Mouse (Mus musculus) neural tube, embryonic 11.5 days (tissue): ENCODE data around the gene Lrrc3. TPM values are rescaled to one million over a fixed set of nuclear protein-coding genes. Genes with fewer than 3 reads are reported as not detected.

Experiments
- ATAC-seq: fragments of 200-750 bp; cut with Nextera tagmentation; 2 replicates; pipeline ENCODE4 v1.8.0; 2017; ENCODE audit warnings: moderate number of reproducible peaks, mild to moderate bottlenecking, moderate TSS enrichment, moderate library complexity; ENCODE audit not compliant: insufficient read depth, low FRiP score, low TSS enrichment
- DNase-seq: peaks from one replicate; pipeline ENCODE4 v3.0.0-alpha.2; 2015; ENCODE audit warnings: low spot score
- H3K27ac ChIP-seq: fragments of 300-500 bp; sonication (generic); 2 replicates; pipeline ENCODE4 v1.5.1; 2014; ENCODE audit warnings: low read depth, mild to moderate bottlenecking, low read length
- H3K27me3 ChIP-seq: fragments of 300-500 bp; sonication (generic); 2 replicates; pipeline ENCODE4 v1.6.1; 2014; ENCODE audit warnings: mild to moderate bottlenecking, low read length, mixed read lengths; ENCODE audit not compliant: control insufficient read depth, insufficient read depth
- H3K36me3 ChIP-seq: fragments of 300-500 bp; sonication (generic); 2 replicates; pipeline ENCODE4 v1.6.1; 2014; ENCODE audit warnings: mild to moderate bottlenecking, low read length, moderate library complexity, mixed read lengths; ENCODE audit not compliant: control insufficient read depth, insufficient read depth
- H3K4me1 ChIP-seq: fragments of 300-500 bp; sonication (generic); 2 replicates; pipeline ENCODE4 v1.6.1; 2014; ENCODE audit warnings: low read length, mixed read lengths; ENCODE audit not compliant: control insufficient read depth, insufficient read depth
- H3K4me2 ChIP-seq: fragments of 300-500 bp; sonication (generic); 2 replicates; pipeline ENCODE4 v1.6.1; 2014; ENCODE audit warnings: low read depth, mild to moderate bottlenecking, moderate library complexity
- H3K4me3 ChIP-seq: fragments of 300-500 bp; sonication (generic); 2 replicates; pipeline ENCODE4 v1.5.1; 2014; ENCODE audit warnings: low read depth, low read length
- H3K9ac ChIP-seq: fragments of 300-500 bp; sonication (generic); 2 replicates; pipeline ENCODE4 v1.6.1; 2014; ENCODE audit warnings: mild to moderate bottlenecking, low read length
- H3K9me3 ChIP-seq: fragments of 300-500 bp; sonication (generic); 2 replicates; pipeline ENCODE4 v1.6.1; 2016; ENCODE audit warnings: low read length; ENCODE audit not compliant: control insufficient read depth
- WGBS: fragments of 180-500 bp; shearing (Covaris S2); extraction: QIAGEN DNeasy Blood & Tissue Kit; methylation state at CpG from one replicate; pipeline ENCODE4 v1.1.7; 2014; 5-methylcytosine and 5-hydroxymethylcytosine counted together
- polyA plus RNA-seq: library from polyadenylated mRNA; unstranded; fragments of >200 nt; fragmentation: Nextera tagmentation; extraction: Ambion mirVana; gene quantifications from 2 replicates; pipeline ENCODE4 v1.2.1, GENCODE M21; 2014

The Lrrc3 gene
- polyA plus RNA-seq, 1 experiment from 2014 or later = 4.3 TPM

DNA sequence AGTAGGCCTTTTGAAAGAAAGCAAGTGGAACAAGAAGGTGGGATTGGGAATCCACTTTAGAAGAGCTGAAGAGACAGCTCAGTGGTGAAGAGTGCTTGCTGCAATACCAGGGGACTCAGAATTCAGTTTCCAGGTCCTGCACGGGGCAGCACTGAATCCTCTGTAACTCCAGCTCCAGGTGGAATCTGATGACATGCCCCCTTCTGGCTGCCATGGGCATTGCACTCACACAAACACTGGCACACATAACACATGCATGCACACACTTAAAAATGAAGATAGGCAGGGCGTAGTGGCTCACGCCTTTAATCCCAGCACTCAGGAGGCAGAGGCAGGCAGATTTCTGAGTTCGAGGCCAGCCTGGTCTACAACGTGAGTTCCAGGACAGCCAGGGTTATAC is 19.8 kb downstream of the Lrrc3 start:
- Histone ChIP-seq H3K27me3 (no peaks in the 10 kb centered on the region), H3K36me3 (no peaks in the 10 kb centered on the region), H3K9ac (no peak overlapping the region), H3K4me2 (no peak overlapping the region), H3K4me3 (no peak overlapping the region), H3K27ac (no peak overlapping the region), H3K9me3 (no peaks in the 10 kb centered on the region), H3K4me1 (no peaks in the 10 kb centered on the region)
- ATAC-seq (no peak), DNase-seq (no peak)
- 81% methylated on average over 5 of the region's 5 CpGs for WGBS

GRCm38 (mm10) chr10:77880305-77880704 is 22.0 kb downstream of the Lrrc3 start:
- WGBS = 68% methylated on average over 3 of the region's 3 CpGs
- H3K9ac ChIP-seq = no peak overlapping the region
- no peaks in the 10 kb centered on the region for H3K36me3 ChIP-seq
- H3K4me3 ChIP-seq = no peak overlapping the region
- H3K4me1 ChIP-seq = no peaks in the 10 kb centered on the region
- H3K9me3 ChIP-seq = no peaks in the 10 kb centered on the region
- no peak overlapping the region for H3K27ac ChIP-seq
- no peak overlapping the region for H3K4me2 ChIP-seq
- ATAC-seq (no peak), DNase-seq (no peak)
- H3K27me3 ChIP-seq = no peaks in the 10 kb centered on the region

GRCm38 (mm10) chr10:77878985-77879384 is 23.4 kb downstream of the Lrrc3 start:
- H3K9me3 ChIP-seq = no peaks in the 10 kb centered on the region
- H3K4me3 ChIP-seq = no peak overlapping the region
- no peaks in the 10 kb centered on the region for H3K36me3 ChIP-seq
- no peak overlapping the region for H3K4me2 ChIP-seq
- no peak for DNase-seq
- no peak overlapping the region for H3K9ac ChIP-seq
- no peak for ATAC-seq
- H3K4me1 ChIP-seq = no peaks in the 10 kb centered on the region
- WGBS = 54% methylated on average over 6 of the region's 6 CpGs
- H3K27ac ChIP-seq = no peak overlapping the region
- H3K27me3 ChIP-seq = no peaks in the 10 kb centered on the region

DNA sequence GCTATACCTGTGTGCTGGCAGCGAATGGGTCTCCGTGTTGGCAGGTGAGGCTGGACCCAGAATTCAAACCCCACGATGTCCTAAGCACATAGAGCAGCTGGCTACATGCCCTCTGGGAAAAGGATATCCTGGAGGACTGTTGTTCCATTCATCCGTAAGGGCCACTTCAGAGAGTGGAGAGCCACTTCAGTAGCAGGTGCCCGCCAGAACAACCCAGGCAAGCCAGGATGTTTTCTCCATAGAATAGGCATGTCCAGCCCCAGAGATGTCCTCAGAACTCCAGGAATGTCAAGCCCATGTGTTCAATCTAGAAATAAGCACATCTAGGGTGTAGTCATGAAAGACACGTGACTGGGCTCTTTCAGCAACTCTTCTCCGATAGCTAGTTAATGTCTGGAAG is 32.7 kb downstream of the Lrrc3 start:
- Histone ChIP-seq H3K4me2 (no peak overlapping the region), H3K9ac (no peak overlapping the region), H3K9me3 (no peaks in the 10 kb centered on the region), H3K27ac (no peak overlapping the region), H3K4me3 (no peak overlapping the region), H3K4me1 (no peaks in the 10 kb centered on the region), H3K27me3 (no peaks in the 10 kb centered on the region), H3K36me3 (no peaks in the 10 kb centered on the region)
- DNase-seq = no peak
- ATAC-seq = no peak
- WGBS = 88% methylated on average over 7 of the region's 7 CpGs

GRCm38 (mm10) chr10:77867546-77867945 is 34.8 kb downstream of the Lrrc3 start:
- Histone ChIP-seq H3K27me3 (no peaks in the 10 kb centered on the region), H3K4me2 (no peak overlapping the region), H3K4me1 (no peaks in the 10 kb centered on the region), H3K36me3 (no peaks in the 10 kb centered on the region), H3K4me3 (no peak overlapping the region), H3K9ac (no peak overlapping the region), H3K27ac (no peak overlapping the region), H3K9me3 (no peaks in the 10 kb centered on the region)
- 42% methylated on average over 1 of the region's 1 CpGs for WGBS
- DNase-seq = no peak
- no peak for ATAC-seq

DNA sequence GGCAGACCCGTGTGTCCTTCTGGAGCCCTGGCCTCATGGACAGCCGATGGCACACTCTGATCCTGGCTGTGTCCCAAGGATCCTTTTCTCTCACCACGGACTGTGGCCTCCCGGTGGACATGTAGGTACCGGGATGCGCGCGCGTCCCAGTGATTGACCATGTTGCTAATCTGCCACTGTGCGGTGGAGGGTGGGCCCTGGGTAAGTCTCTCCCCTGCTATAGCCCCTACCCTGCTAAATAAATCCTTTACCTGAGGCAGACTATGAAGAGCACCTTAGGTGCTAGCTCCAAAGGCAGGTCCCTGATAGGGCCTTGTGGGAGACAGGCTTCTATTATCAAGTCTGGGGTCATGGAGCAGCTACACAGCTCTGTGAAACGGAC is 37.6 kb downstream of the Lrrc3 start:
- Histone ChIP-seq H3K4me1 (no peaks in the 10 kb centered on the region), H3K27me3 (no peaks in the 10 kb centered on the region), H3K4me3 (peak overlapping the region; percentile 19; the same call in 1 of the 2 replicates), H3K9ac (peak overlapping the region; percentile 42; the same call in 1 of the 2 replicates), H3K4me2 (peak overlapping the region; percentile 36), H3K36me3 (no peaks in the 10 kb centered on the region), H3K9me3 (no peaks in the 10 kb centered on the region), H3K27ac (no peak overlapping the region)
- ATAC-seq = no peak; the same call in 1 of the 2 replicates
- no peak for DNase-seq
- WGBS = 44% methylated on average over 11 of the region's 11 CpGs

DNA sequence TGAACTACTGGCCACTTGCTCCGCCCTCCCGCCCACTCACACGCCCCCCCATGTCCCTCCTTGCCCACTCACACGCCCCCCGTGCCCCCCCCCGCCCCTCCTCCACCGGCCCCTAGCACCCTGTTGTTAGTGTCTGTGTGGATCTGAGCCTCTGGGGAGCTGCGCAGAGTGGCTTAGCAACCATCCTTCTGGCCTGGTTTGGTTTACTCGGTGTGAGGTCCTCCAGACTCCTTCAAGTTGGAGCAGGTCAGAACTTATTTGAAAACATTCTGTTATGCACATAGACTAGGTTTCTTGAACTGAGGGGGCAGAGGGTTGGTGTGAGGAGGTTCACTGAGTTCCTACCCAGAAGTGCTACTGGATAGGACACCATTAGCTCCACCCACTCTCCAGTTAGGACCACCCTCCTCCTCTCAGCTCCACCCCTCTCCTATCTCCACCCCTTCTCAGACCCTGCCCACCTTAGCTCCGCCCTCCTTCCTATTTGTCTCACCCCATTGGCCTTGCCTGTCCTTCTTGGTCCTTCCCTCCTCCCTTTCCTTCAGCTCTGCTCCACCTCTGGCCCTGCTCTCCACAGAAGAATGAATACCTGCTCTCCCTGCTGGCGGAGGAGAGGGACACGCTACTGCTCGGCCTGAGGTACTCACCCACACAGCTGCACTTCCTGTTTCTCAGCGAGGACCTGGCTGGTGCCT is 38.1 kb downstream of the Lrrc3 start:
- ATAC-seq (peak; percentile 75), DNase-seq (peak; percentile 49)
- no peaks in the 10 kb centered on the region for H3K36me3 ChIP-seq
- peak overlapping the region; percentile 19; the same call in 1 of the 2 replicates for H3K4me3 ChIP-seq
- no peaks in the 10 kb centered on the region for H3K27me3 ChIP-seq
- no peak overlapping the region for H3K27ac ChIP-seq
- H3K9ac ChIP-seq = peak overlapping the region; percentile 42; the same call in 1 of the 2 replicates
- H3K4me2 ChIP-seq = peak overlapping the region; percentile 36
- no peaks in the 10 kb centered on the region for H3K9me3 ChIP-seq
- WGBS = 31% methylated on average over 14 of the region's 14 CpGs
- H3K4me1 ChIP-seq = no peaks in the 10 kb centered on the region

DNA sequence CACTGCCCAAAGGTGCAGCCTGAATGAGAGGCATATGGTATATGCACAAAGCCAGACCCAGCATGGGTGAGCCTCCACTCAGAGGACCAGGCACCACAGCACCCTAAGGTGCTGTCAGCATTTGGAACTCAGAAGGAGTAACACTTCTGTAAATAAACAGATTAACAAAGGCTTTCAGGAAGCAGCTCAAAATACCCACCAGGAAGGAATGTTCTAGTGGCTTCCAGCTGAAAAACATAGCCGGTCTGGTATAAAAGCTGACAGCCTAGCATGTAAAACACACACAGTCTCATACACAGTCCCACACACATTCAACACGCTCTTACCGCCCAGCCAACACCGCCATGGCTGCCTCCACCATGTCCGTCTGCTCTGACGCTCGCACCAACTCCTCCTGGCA is 40.7 kb downstream of the Lrrc3 start, which contains the start of gene Gm3285:
Gene Gm3285 (plus strand): TSS at position 301 of the 400 bp plus-strand sequence.
- H3K27me3 ChIP-seq = no peaks in the 10 kb centered on the region
- ATAC-seq (no peak), DNase-seq (no peak)
- H3K9ac ChIP-seq = no peak within 1 kb of the TSS
- WGBS = 62% methylated on average over 7 of the region's 7 CpGs
- no peak within 1 kb of the TSS for H3K27ac ChIP-seq
- no peak within 1 kb of the TSS for H3K4me3 ChIP-seq
- no peaks in the 10 kb centered on the region for H3K4me1 ChIP-seq
- no peaks in the 10 kb centered on the region for H3K9me3 ChIP-seq
- no peak within 1 kb of the TSS for H3K4me2 ChIP-seq
- no peaks in the 10 kb centered on the region for H3K36me3 ChIP-seq

DNA sequence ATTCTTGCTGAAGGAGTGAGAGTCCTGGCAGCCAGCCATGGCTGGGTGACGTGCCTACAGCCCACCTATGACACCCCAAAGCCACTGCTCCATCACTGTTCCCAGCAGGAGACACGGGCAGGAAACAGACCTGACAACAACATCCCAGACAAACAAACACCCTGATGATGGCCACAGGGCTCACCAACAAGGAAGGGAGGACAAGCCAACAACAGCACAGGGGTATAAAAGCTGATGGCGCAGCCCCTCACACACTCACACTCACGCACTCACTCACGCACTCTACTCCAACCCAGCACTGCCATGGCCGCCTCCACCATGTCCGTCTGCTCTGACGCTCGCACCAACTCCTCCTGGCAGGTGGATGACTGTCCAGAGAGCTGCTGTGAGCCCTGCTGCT is 49.8 kb downstream of the Lrrc3 start, which contains the start of gene Gm10318:
Gene Gm10318 (plus strand): TSS at position 301 of the 400 bp plus-strand sequence.
- H3K36me3 ChIP-seq = no peaks in the 10 kb centered on the region
- ATAC-seq (no peak), DNase-seq (no peak)
- no peak within 1 kb of the TSS for H3K27ac ChIP-seq
- no peak within 1 kb of the TSS for H3K4me2 ChIP-seq
- no peaks in the 10 kb centered on the region for H3K27me3 ChIP-seq
- 72% methylated on average over 9 of the region's 9 CpGs for WGBS
- no peak within 1 kb of the TSS for H3K4me3 ChIP-seq
- H3K9me3 ChIP-seq = no peaks in the 10 kb centered on the region
- H3K4me1 ChIP-seq = no peaks in the 10 kb centered on the region
- no peak within 1 kb of the TSS for H3K9ac ChIP-seq
